12 mouse cellular contexts compared by ENCODE assay signal in the genomic region with DNA sequence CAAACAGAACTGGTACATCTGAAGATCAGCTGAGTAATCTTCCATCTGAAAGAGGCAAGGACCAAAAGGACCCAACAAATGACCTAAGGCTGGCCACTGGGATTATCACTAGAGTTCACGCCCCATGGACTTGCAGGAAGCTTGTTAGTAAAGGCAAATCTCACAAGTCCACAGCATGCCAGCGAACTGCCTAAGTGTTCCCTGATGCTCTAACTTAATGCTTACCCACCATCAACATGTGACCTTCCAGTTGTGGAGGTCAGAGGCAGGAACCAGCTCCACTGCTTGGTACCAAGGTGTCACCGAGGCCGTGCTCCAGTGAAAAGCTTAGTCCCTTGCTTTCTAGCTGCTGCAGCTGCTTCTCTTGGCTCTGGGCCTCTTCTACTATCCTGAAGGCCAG. TPM values are rescaled to one million over a fixed set of nuclear protein-coding genes. Genes with fewer than 3 reads are reported as not detected.
DNase-seq lines count a peak whose midpoint lies in the region; ATAC-seq and TF ChIP-seq lines count a peak whose summit lies in the region.
"Had no signal": no experiment of that assay in that cellular context is flagged by ENCODE, and none has a peak within 500 bp of the region (broad histone marks: within the 10 kb centered on the region; RNA-seq: fewer than 3 reads in every experiment).

No protein-coding gene starts in this region.

- no peak for TF ChIP-seq CTCF in bone marrow, adult 2 months (IDR thresholded peaks at IDR 0.05; ENCODE audit: control insufficient read depth, insufficient read depth, low read length)
- TF ChIP-seq CTCF in heart, postnatal 0 days (IDR thresholded peaks at IDR 0.05; ENCODE audit: low read depth): no peak

- no peaks in the 10 kb centered on the region for H3K9me3 ChIP-seq in heart, embryonic 12.5 days (replicated peaks)
- H3K9me3 ChIP-seq in heart, postnatal 0 days (replicated peaks; ENCODE audit: control insufficient read depth, low read length): no peaks in the 10 kb centered on the region
- H3K9me3 ChIP-seq: hindbrain, embryonic 10.5 days; limb, embryonic 15.5 days; neural tube, embryonic 12.5 days had no signal

- H3K36me3 ChIP-seq in heart, embryonic 12.5 days: no peaks in the 10 kb centered on the region
- no peaks in the 10 kb centered on the region for H3K36me3 ChIP-seq in heart, postnatal 0 days (replicated peaks; ENCODE audit: control insufficient read depth, insufficient read depth, low read length)
- H3K36me3 ChIP-seq: hindbrain, embryonic 10.5 days; limb, embryonic 15.5 days; neural tube, embryonic 12.5 days had no signal

- H3K4me3 ChIP-seq in heart, embryonic 12.5 days: no peak overlapping the region
- H3K4me3 ChIP-seq in bone marrow, adult 2 months (replicated peaks; ENCODE audit: control insufficient read depth, low read depth, low read length): no peak overlapping the region
- H3K4me3 ChIP-seq in heart, postnatal 0 days (ENCODE audit: low read depth, low read length): no peak overlapping the region
- H3K4me3 ChIP-seq: hindbrain, embryonic 10.5 days; limb, embryonic 15.5 days; neural tube, embryonic 12.5 days had no signal

- H3K27ac ChIP-seq in heart, embryonic 12.5 days (ENCODE audit: poor library complexity, severe bottlenecking): peak overlapping the region; percentile 87
- H3K27ac ChIP-seq in bone marrow, adult 2 months (ENCODE audit: control insufficient read depth, insufficient read depth, low read depth, low read length, poor library complexity): peak overlapping the region; percentile 33
- peak overlapping the region; percentile 89 for H3K27ac ChIP-seq in heart, postnatal 0 days (ENCODE audit: low read depth)
- H3K27ac ChIP-seq: hindbrain, embryonic 10.5 days; limb, embryonic 15.5 days; neural tube, embryonic 12.5 days had no signal

- DNase-seq in heart, postnatal 4 days: no peak
- DNase-seq in heart, postnatal 0 days (ENCODE audit: low spot score): peak; percentile 6
- peak; percentile 11 to 21 for DNase-seq in kidney, postnatal 4 days
- no peak for DNase-seq in urinary bladder, postnatal 10 days (ENCODE audit: low spot score)
- DNase-seq in lung, postnatal 14 days: no peak

- no peaks in the 10 kb centered on the region for H3K27me3 ChIP-seq in heart, embryonic 12.5 days (replicated peaks)
- H3K27me3 ChIP-seq in heart, postnatal 0 days (ENCODE audit: control insufficient read depth, insufficient read depth, low read length): no peaks in the 10 kb centered on the region
- H3K27me3 ChIP-seq: limb, embryonic 15.5 days; neural tube, embryonic 12.5 days had no signal

- H3K4me1 ChIP-seq in heart, embryonic 12.5 days (replicated peaks): peaks cover 66% of the 10 kb centered on the region
- peaks cover 15% of the 10 kb centered on the region for H3K4me1 ChIP-seq in bone marrow, adult 2 months (ENCODE audit: control insufficient read depth, insufficient read depth, low read length)
- peaks cover 64% of the 10 kb centered on the region for H3K4me1 ChIP-seq in heart, postnatal 0 days (ENCODE audit: control insufficient read depth, insufficient read depth)
- H3K4me1 ChIP-seq: neural tube, embryonic 12.5 days had no signal

- no peak for TF ChIP-seq EP300 in heart, postnatal 0 days (IDR thresholded peaks at IDR 0.05; ENCODE audit: low read depth)

- WGBS in heart, embryonic 12.5 days: 56% methylated on average over 4 of the region's 4 CpGs
- WGBS in bone marrow, adult 2 months: 86% methylated on average over 4 of the region's 4 CpGs
- WGBS in heart, postnatal 0 days: 64% methylated on average over 4 of the region's 4 CpGs

- ATAC-seq in heart, embryonic 12.5 days (ENCODE audit: insufficient number of reproducible peaks, low FRiP score): no peak
- no peak for ATAC-seq in heart, postnatal 0 days (ENCODE audit: insufficient read depth, low read depth)
- no peak for ATAC-seq in frontal cortex, adult (ENCODE audit: low TSS enrichment)
- ATAC-seq: forebrain, embryonic 16.5 days had no signal

- no peak for TF ChIP-seq POLR2A in bone marrow, adult 2 months (IDR thresholded peaks at IDR 0.05; ENCODE audit: borderline replicate concordance, control insufficient read depth, low read depth, low read length)

- H3K4me2 ChIP-seq in heart, embryonic 12.5 days: peak overlapping the region; percentile 31; the same call in 1 of the 2 replicates
- 0 out of 2 replicates have a peak overlapping the region, but pooled peaks have one; percentile 5 for H3K4me2 ChIP-seq in heart, postnatal 0 days (ENCODE audit: low read depth, low read length)
- H3K4me2 ChIP-seq: limb, embryonic 15.5 days; neural tube, embryonic 12.5 days had no signal

- no peak overlapping the region for H3K9ac ChIP-seq in heart, embryonic 12.5 days
- H3K9ac ChIP-seq in heart, postnatal 0 days (replicated peaks; ENCODE audit: low read depth, low read length): no peak overlapping the region
- H3K9ac ChIP-seq: limb, embryonic 15.5 days; neural tube, embryonic 12.5 days had no signal

RNA-seq across cellular contexts. Expression of gene Trak2, which starts 21.4 kb away (rescaled TPM):
- polyA plus RNA-seq in heart, embryonic 12.5 days (2016; fragmentation: Nextera tagmentation; extraction: Ambion mirVana): 44.7 and 47.8 TPM in 2 replicates
- total RNA-seq in heart, postnatal 4 days (2021): 100 to 1,000 TPM; 149 to 154 TPM
- polyA plus RNA-seq in bone marrow, adult 2 months (2011; ENCODE audit: insufficient read depth, insufficient read length, low replicate concordance, missing spikeins): 87.3 and 99.9 TPM in 2 replicates
- total RNA-seq in heart, postnatal 0 days (2014; rRNA removed; ENCODE audit: low replicate concordance): 87.2 and 117 TPM in 2 replicates
- polyA plus RNA-seq in heart, postnatal 0 days (2015; fragmentation: Nextera tagmentation; extraction: Ambion mirVana): 26.9 and 32.7 TPM in 2 replicates

RNA-seq across cellular contexts. Expression of gene Stradb, which starts 21.5 kb away (rescaled TPM):
- polyA plus RNA-seq in heart, embryonic 12.5 days (2016; fragmentation: Nextera tagmentation; extraction: Ambion mirVana): 23.1 and 25.5 TPM in 2 replicates
- total RNA-seq in heart, postnatal 4 days (2021): 10 to 100 TPM; 28.4 to 31.7 TPM
- 36.5 and 64.4 TPM in 2 replicates for polyA plus RNA-seq in bone marrow, adult 2 months (2011; ENCODE audit: insufficient read depth, insufficient read length, low replicate concordance, missing spikeins)
- total RNA-seq in heart, postnatal 0 days (2014; rRNA removed; ENCODE audit: low replicate concordance): 9.7 and 22.7 TPM in 2 replicates
- polyA plus RNA-seq in heart, postnatal 0 days (2015; fragmentation: Nextera tagmentation; extraction: Ambion mirVana): 25.1 and 27.4 TPM in 2 replicates

Comparison
In these comparisons a context has a peak if more than half of its experiments do, and no peak if none do; other contexts are left out.
1. DNase-seq: peak in heart, postnatal 0 days (single experiment) and kidney, postnatal 4 days (2 of 2); none in heart, postnatal 4 days (single experiment), urinary bladder, postnatal 10 days (single experiment) and lung, postnatal 14 days (single experiment).
2. H3K27ac ChIP-seq: peak in every context shown above with its lines; median percentile 89 in heart, postnatal 0 days; 87 in heart, embryonic 12.5 days; 33 in bone marrow, adult 2 months.